Mouse (Mus musculus) ES-E14 (cell line): ENCODE results near the gene Ces4a. TPM values are rescaled to one million over a fixed set of nuclear protein-coding genes. Genes with fewer than 3 reads are reported as not detected.

ENCODE experiments used
- DNase-seq: peaks from one replicate; pipeline ENCODE4 v3.0.0-alpha.2; 2013; ENCODE audit warnings: low read depth, low spot score
- H3K27ac ChIP-seq: 2 replicates; pipeline ENCODE4 v1.5.1; 2012; ENCODE audit warnings: low read depth, mild to moderate bottlenecking, low read length, moderate library complexity, mixed read lengths; ENCODE audit not compliant: poor library complexity, insufficient read depth, severe bottlenecking
- H3K36me3 ChIP-seq: 2 replicates; pipeline ENCODE4 v1.6.1; 2012; ENCODE audit warnings: mild to moderate bottlenecking, low read length, moderate library complexity, mixed read lengths; ENCODE audit not compliant: control insufficient read depth, poor library complexity, insufficient read depth, severe bottlenecking
- H3K4me1 ChIP-seq, 2 experiments: fragments of 150-350 bp in 1 of 2; sonication (generic) in 1 of 2; 2 replicates each; pipeline ENCODE4 v1.6.1; 2012; ENCODE audit warnings: low read length in 2 of 2, mild to moderate bottlenecking in 1 of 2, mixed read lengths in 1 of 2; ENCODE audit not compliant: control insufficient read depth in 2 of 2, insufficient read depth in 2 of 2, poor library complexity in 1 of 2
- H3K4me3 ChIP-seq, 2 experiments: fragments of 150-350 bp in 1 of 2; sonication (generic) in 1 of 2; 2 replicates each; pipeline ENCODE4 v1.5.1; 2012; ENCODE audit warnings: low read length in 2 of 2, low read depth in 1 of 2, mild to moderate bottlenecking in 1 of 2, mixed read lengths in 1 of 2; ENCODE audit not compliant: insufficient read depth in 1 of 2, poor library complexity in 1 of 2, severe bottlenecking in 1 of 2
- H3K9ac ChIP-seq: 2 replicates; pipeline ENCODE4 v1.6.1; 2012; ENCODE audit warnings: low read depth, mild to moderate bottlenecking, low read length, mixed read lengths; ENCODE audit not compliant: poor library complexity, insufficient read depth, severe bottlenecking
- H3K9me3 ChIP-seq: fragments of 150-350 bp; sonication (generic); 2 replicates; pipeline ENCODE4 v1.6.1; 2012; ENCODE audit warnings: low read depth, mild to moderate bottlenecking, low read length; ENCODE audit not compliant: control insufficient read depth, insufficient read depth
- CHD2 ChIP-seq: IDR thresholded peaks from 2 replicates; pipeline ENCODE4 v1.6.1; 2014; ENCODE audit warnings: mild to moderate bottlenecking, low read depth, low read length, inconsistent platforms
- HCFC1 ChIP-seq: IDR thresholded peaks from 2 replicates; pipeline ENCODE4 v1.6.1; 2012; ENCODE audit warnings: low read length, inconsistent platforms, borderline replicate concordance; ENCODE audit not compliant: insufficient read depth
- MAFK ChIP-seq: IDR thresholded peaks from 2 replicates; pipeline ENCODE4 v1.6.1; 2014; ENCODE audit warnings: mild to moderate bottlenecking, low read depth, low read length, inconsistent platforms; ENCODE audit not compliant: insufficient read depth
- ZC3H11A ChIP-seq: IDR thresholded peaks from 2 replicates; pipeline ENCODE4 v1.6.1; 2012; ENCODE audit warnings: low read depth, mild to moderate bottlenecking, inconsistent platforms, low read length, borderline replicate concordance
- ZNF384 ChIP-seq: IDR thresholded peaks from 2 replicates; pipeline ENCODE4 v1.6.1; 2012; ENCODE audit warnings: low read depth, low read length, inconsistent platforms
- in situ Hi-C, 2 experiments: fragments of 600-800 bp; cut with MboI; formaldehyde crosslinking; loops; one replicate each; pipeline ENCODE4 v1.15.1; 2025; ENCODE audit warnings: low sequenced_read_pairs in 2 of 2, inconsistent platforms in 1 of 2; ENCODE audit not compliant: unreplicated experiment in 2 of 2
- total RNA-seq: library from RNA; depleted of rRNA; stranded (reverse); fragments of 300-350 nt; gene quantifications from 2 replicates; pipeline ENCODE4 v1.2.3, GENCODE M21; 2012

Ces4a gene
- total RNA-seq, 1 experiment, result not detected

DNA sequence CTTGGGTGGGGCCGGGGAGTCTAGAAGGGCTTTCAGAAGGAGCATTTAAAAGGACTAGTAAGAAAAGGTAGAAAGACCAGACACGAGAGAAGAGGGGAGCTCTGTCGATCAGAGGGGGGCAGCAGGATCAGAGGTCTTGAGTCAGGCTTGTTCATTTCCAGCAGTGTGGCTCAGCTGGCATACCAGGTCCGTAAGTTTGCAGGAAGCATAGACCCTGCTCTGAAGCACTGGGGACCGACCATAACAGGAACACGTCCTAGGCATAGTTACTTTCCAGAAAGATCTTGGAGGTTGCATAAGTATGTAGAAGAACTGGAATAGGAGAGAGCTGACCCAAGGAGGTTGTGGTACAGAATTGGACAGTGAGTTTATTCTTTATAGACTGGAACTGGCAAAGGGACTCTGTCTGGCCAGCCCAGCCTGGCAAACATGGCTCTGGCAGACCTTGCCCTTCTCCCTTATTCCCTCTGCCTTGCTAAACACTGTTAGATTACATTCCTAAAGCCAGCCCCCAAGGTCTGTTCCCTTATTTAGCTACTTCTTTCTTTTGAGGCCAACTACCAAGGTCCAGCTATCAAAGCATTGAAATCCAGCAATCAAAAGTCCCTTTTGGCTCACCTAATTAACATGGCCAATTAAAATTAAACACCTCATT is 23.6 kb downstream of the Ces4a start:
- TF ChIP-seq ZNF384 (no peak), MAFK (no peak)
- H3K27ac ChIP-seq, result no peak overlapping the region

GRCm38 (mm10) chr8:105157555-105157954 is 26.0 kb downstream of the Ces4a start:
- H3K36me3 ChIP-seq, result no peaks in the 10 kb centered on the region
- peak; percentile 51 for DNase-seq

More for the DNA sequence above, 23.6 kb downstream of the Ces4a start:
- H3K9me3 ChIP-seq, result no peaks in the 10 kb centered on the region
- in situ Hi-C loops, result no loop called here
- no peak overlapping the region for H3K9ac ChIP-seq
- H3K36me3 ChIP-seq, result no peaks in the 10 kb centered on the region
- no peak overlapping the region for H3K4me3 ChIP-seq
- H3K4me1 ChIP-seq, result peaks cover 0 to 5% of the 10 kb centered on the region in 2 experiments; a peak in 3 of 4 replicates
- DNase-seq, result no peak

DNA sequence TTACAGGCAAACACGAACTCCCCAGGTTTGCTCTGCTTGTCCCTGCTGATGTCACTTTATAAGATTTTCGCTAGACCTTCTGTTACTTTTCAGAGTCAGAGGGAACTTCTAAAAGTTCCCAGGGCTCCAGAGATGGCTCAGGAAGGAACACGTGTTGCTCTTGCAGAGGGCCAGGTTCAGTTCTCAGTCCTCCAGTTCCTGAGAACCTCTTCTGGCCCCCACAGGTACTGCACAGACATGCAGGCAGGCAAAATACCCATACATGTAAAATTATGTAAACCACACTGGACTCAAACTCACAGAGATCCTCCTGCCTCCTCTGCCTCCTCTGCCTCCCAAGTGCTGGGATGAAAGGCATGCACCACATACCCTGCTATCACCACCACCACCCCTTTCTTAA is 26.5 kb downstream of the Ces4a start:
- Histone ChIP-seq H3K27ac (no peak overlapping the region), H3K36me3 (no peaks in the 10 kb centered on the region), H3K4me3 (no peak overlapping the region), H3K4me1 (peaks cover 0 to 3% of the 10 kb centered on the region in 2 experiments; a peak in 2 of 4 replicates), H3K9me3 (no peaks in the 10 kb centered on the region), H3K9ac (no peak overlapping the region)
- TF ChIP-seq MAFK (no peak), ZNF384 (no peak), ZC3H11A (no peak), CHD2 (no peak), HCFC1 (no peak)
- in situ Hi-C loops, result no loop called here
- no peak for DNase-seq

More at GRCm38 (mm10) chr8:105157555-105157954, 26.0 kb downstream of the Ces4a start:
- H3K9me3 ChIP-seq, result no peaks in the 10 kb centered on the region
- no peak overlapping the region for H3K27ac ChIP-seq
- peaks cover 0 to 5% of the 10 kb centered on the region in 2 experiments; a peak in 2 of 4 replicates for H3K4me1 ChIP-seq
- no peak overlapping the region for H3K4me3 ChIP-seq
- no peak overlapping the region for H3K9ac ChIP-seq
- in situ Hi-C loops, result no loop called here
- TF ChIP-seq ZNF384 (no peak), MAFK (no peak)

- in situ Hi-C loops, result no loop called here
- Histone ChIP-seq H3K9me3 (no peaks in the 10 kb centered on the region), H3K4me3 (no peak overlapping the region), H3K36me3 (no peaks in the 10 kb centered on the region), H3K4me1 (peaks cover 0 to 9% of the 10 kb centered on the region in 2 experiments; a peak in 2 of 4 replicates), H3K9ac (no peak overlapping the region), H3K27ac (no peak overlapping the region)
- TF ChIP-seq MAFK, result no peak
- TF ChIP-seq ZNF384, result no peak
- TF ChIP-seq CHD2, result no peak
- no peak for DNase-seq
Observed at GRCm38 (mm10) chr8:105161121-105161652, 29.6 kb downstream of the Ces4a start.

DNA sequence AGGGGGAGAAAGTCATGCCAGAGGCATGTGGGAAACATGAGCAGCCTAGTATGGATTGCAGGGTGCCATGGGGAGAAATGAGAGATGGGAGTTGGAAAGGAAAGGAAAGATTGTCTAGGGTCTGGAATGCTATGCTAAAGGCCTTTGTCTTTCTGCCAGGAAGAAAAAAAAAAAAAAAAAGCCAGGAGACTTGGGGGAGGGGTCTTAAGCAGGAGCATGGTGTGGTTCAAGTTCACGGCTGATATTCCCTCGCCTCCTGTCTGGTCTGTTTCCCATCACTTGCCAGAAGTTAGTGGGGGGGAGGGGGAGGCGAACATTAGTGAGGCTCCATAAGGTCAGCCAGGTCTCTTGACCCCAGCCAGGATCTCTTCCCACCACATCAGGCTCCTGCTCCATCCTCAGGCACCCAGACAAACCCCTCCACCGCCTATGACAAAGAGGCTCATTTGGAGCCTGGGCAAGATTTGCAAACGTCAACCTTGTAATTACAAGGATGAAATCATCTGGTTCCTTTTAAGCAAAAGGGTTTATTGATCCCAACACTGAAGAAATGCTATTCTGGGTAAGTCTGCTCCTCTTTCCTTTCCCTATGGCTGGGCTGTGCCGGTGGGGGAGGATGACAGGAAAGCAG is 32.8 kb downstream of the Ces4a start:
- Histone ChIP-seq H3K9ac (no peak overlapping the region), H3K9me3 (no peaks in the 10 kb centered on the region), H3K4me1 (peaks cover 0 to 9% of the 10 kb centered on the region in 2 experiments; a peak in 2 of 4 replicates), H3K4me3 (no peak overlapping the region), H3K36me3 (no peaks in the 10 kb centered on the region), H3K27ac (no peak overlapping the region)
- in situ Hi-C loops, result no loop called here
- TF ChIP-seq HCFC1, result no peak
- TF ChIP-seq ZC3H11A, result no peak
- TF ChIP-seq ZNF384, result peak; percentile 91
- TF ChIP-seq CHD2, result no peak
- no peak for TF ChIP-seq MAFK
- no peak for DNase-seq
